Mouse (Mus musculus) myocyte (in vitro differentiated cells): ENCODE results near the gene Smad1. TPM values are rescaled to one million over a fixed set of nuclear protein-coding genes. Genes with fewer than 3 reads are reported as not detected.

Experiments
- H3K27me3 ChIP-seq: one replicate; pipeline ENCODE4 v1.6.1; 2011; ENCODE audit not compliant: control insufficient read depth, insufficient read depth, insufficient read length
- H3K36me3 ChIP-seq: one replicate; pipeline ENCODE4 v1.6.1; 2011; ENCODE audit not compliant: control insufficient read depth, insufficient read depth
- H3K4me2 ChIP-seq: one replicate; pipeline ENCODE4 v1.6.1; 2011; ENCODE audit warnings: low read depth, control low read depth
- H3K4me3 ChIP-seq: one replicate; pipeline ENCODE4 v1.5.1; 2011; ENCODE audit warnings: mild to moderate bottlenecking, control low read depth, moderate library complexity
- H3K79me2 ChIP-seq: one replicate; pipeline ENCODE4 v1.6.1; 2011; ENCODE audit not compliant: control insufficient read depth, insufficient read depth
- H3ac ChIP-seq: one replicate; pipeline ENCODE4 v1.6.1; 2011; ENCODE audit not compliant: control insufficient read depth, insufficient read length
- CEBPB ChIP-seq: IDR thresholded peaks from 2 replicates; pipeline ENCODE4 v1.6.1; 2011; ENCODE audit warnings: mild to moderate bottlenecking, moderate library complexity; ENCODE audit not compliant: poor library complexity, insufficient read depth, severe bottlenecking
- E2F4 ChIP-seq: IDR thresholded peaks from one replicate; pipeline ENCODE4 v1.6.1; 2011; ENCODE audit warnings: mild to moderate bottlenecking, control low read depth, moderate library complexity; ENCODE audit not compliant: insufficient read depth
- MAX ChIP-seq: IDR thresholded peaks from one replicate; pipeline ENCODE4 v1.6.1; 2011; ENCODE audit warnings: low read depth, mild to moderate bottlenecking, control low read depth
- MYOD1 ChIP-seq, 3 experiments: IDR thresholded peaks; one replicate each; pipeline ENCODE4 v1.6.1; 2011; ENCODE audit warnings: control low read depth in 2 of 3, low read depth in 2 of 3, mild to moderate bottlenecking in 2 of 3, moderate library complexity in 1 of 3; ENCODE audit not compliant: insufficient read length in 2 of 3, control insufficient read depth in 1 of 3
- MYOG ChIP-seq, 3 experiments: IDR thresholded peaks; one replicate each; pipeline ENCODE4 v1.6.1; 2011; ENCODE audit warnings: control low read depth in 2 of 3, low read depth in 2 of 3, mild to moderate bottlenecking in 2 of 3; ENCODE audit not compliant: insufficient read length in 2 of 3, control insufficient read depth in 1 of 3, insufficient read depth in 1 of 3
- POLR2A ChIP-seq: IDR thresholded peaks from one replicate; pipeline ENCODE4 v1.6.1; 2011; ENCODE audit warnings: low read depth, mild to moderate bottlenecking, control low read depth, moderate library complexity; ENCODE audit not compliant: insufficient read length
- POLR2AphosphoS2 ChIP-seq: IDR thresholded peaks from one replicate; pipeline ENCODE4 v1.6.1; 2011; ENCODE audit warnings: low read depth, control low read depth; ENCODE audit not compliant: insufficient read length
- REST ChIP-seq: IDR thresholded peaks from one replicate; pipeline ENCODE4 v1.6.1; 2011; ENCODE audit warnings: mild to moderate bottlenecking, control low read depth, moderate library complexity; ENCODE audit not compliant: insufficient read depth, insufficient read length
- SRF ChIP-seq: IDR thresholded peaks from one replicate; pipeline ENCODE4 v1.6.1; 2011; ENCODE audit warnings: low read depth; ENCODE audit not compliant: control insufficient read depth, insufficient read length
- TCF12 ChIP-seq: IDR thresholded peaks from one replicate; pipeline ENCODE4 v1.6.1; 2011; ENCODE audit warnings: mild to moderate bottlenecking, control low read depth; ENCODE audit not compliant: poor library complexity, insufficient read depth, severe bottlenecking
- TCF3 ChIP-seq: IDR thresholded peaks from one replicate; pipeline ENCODE4 v1.6.1; 2011; ENCODE audit warnings: low read depth, control low read depth; ENCODE audit not compliant: insufficient read length
- USF1 ChIP-seq: IDR thresholded peaks from one replicate; pipeline ENCODE4 v1.6.1; 2011; ENCODE audit warnings: low read depth, mild to moderate bottlenecking, control low read depth, moderate library complexity
- polyA plus RNA-seq: library from polyadenylated mRNA; unstranded; fragments of >200 nt; fragmentation: generic; extraction: Trizol; gene quantifications from one replicate; pipeline ENCODE4 v1.2.1, GENCODE M21; 2012; ENCODE audit warnings: missing spikeins

Smad1 gene
- polyA plus RNA-seq, 1 experiment = 9.5 TPM

DNA sequence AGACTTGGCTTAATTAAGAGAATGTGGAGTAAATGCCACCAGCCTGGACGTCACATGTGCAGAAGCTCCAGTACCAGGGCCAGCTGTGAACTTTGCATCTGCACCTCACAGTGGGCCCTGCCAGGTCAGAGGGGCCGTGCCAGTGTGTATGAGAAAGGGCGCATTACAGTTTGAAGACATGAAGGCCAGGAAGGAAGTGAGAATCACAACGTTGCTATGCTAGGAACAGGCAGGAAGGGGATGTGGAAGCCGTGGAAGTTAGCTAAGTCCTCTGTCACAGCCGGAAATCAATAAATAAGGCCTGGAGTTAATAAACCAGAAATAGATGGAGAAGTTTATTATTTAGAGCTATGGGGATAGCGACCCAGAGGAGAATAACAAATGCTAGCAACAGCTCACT, 76.2 kb downstream of the Smad1 start:
- H3K79me2 ChIP-seq = no peaks in the 10 kb centered on the region
- H3K4me2 ChIP-seq = no peak overlapping the region
- peaks cover 12% of the 10 kb centered on the region for H3K27me3 ChIP-seq
- no peak overlapping the region for H3ac ChIP-seq
- H3K4me3 ChIP-seq = no peak overlapping the region
- no peak for TF ChIP-seq POLR2A
- no peak for TF ChIP-seq POLR2AphosphoS2
- no peak for TF ChIP-seq TCF3
- no peak for TF ChIP-seq MYOD1 (IDR thresholded peaks at IDR 0.05; ENCODE audit: control insufficient read depth in 1 of 3, insufficient read length in 2 of 3, low read depth in 2 of 3)
- TF ChIP-seq CEBPB = no peak
- no peak for TF ChIP-seq E2F4
- TF ChIP-seq USF1 = no peak
- TF ChIP-seq MAX = no peak
- no peak for TF ChIP-seq REST
- no peak for TF ChIP-seq TCF12
- H3K36me3 ChIP-seq = no peaks in the 10 kb centered on the region

DNA sequence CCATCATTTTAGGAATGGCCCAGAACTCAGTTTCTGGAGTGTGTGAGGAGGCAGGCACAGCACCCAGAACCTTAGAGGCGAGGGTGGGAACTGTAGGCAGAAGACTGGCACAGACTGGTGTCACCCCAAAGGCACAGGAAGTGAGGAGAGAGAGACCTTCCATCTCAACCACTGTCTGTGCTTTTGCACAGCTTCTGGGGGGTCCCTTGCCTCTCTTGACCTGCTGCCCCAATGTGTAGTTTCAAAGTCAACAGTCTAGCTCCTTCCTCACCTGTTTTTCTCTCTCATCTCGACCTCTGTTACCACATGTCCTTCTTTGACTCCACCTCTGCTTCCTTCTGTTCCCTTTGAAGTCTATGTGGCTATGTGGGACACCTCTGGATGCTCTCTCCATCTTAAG, 88.5 kb downstream of the Smad1 start:
- TF ChIP-seq SRF (no peak), TCF3 (no peak), REST (no peak), MYOD1 (IDR thresholded peaks at IDR 0.05; ENCODE audit: control insufficient read depth in 1 of 3, insufficient read length in 2 of 3, low read depth in 2 of 3) (no peak), POLR2AphosphoS2 (no peak), TCF12 (no peak), MAX (no peak), USF1 (no peak), POLR2A (no peak), MYOG (IDR thresholded peaks at IDR 0.05; ENCODE audit: control insufficient read depth in 1 of 3, insufficient read depth in 1 of 3, insufficient read length in 2 of 3, low read depth in 2 of 3) (no peak)
- H3K79me2 ChIP-seq = no peaks in the 10 kb centered on the region

DNA sequence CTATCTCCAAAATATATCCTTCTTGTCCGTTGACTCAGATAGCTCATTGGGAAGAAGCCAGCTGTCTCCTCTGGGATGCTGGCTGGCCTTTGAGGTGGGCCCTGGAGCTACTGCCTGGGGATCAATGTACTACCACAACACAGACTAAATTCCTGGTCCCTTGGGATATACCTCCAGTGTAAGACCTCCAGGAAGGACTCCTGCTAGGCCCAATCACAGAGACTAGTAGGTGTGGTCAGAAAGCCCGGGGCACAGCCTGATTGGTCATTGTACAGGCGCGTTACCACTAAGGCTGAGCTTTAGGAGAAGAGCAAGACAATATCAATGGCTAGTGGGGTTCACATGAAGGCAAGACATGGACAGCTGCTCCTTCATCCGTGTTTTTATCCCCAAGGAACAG, 93.4 kb downstream of the Smad1 start:
- no peak overlapping the region for H3K4me3 ChIP-seq
- H3K36me3 ChIP-seq = no peaks in the 10 kb centered on the region
- no peak for TF ChIP-seq TCF3
- no peak for TF ChIP-seq POLR2A
- no peak for TF ChIP-seq E2F4
- no peak for TF ChIP-seq MYOD1 (IDR thresholded peaks at IDR 0.05; ENCODE audit: control insufficient read depth in 1 of 3, insufficient read length in 2 of 3, low read depth in 2 of 3)
- no peaks in the 10 kb centered on the region for H3K27me3 ChIP-seq
- H3ac ChIP-seq = no peak overlapping the region
- no peak overlapping the region for H3K4me2 ChIP-seq
- no peaks in the 10 kb centered on the region for H3K79me2 ChIP-seq

More for the DNA sequence above, 88.5 kb downstream of the Smad1 start:
- no peak overlapping the region for H3ac ChIP-seq
- no peaks in the 10 kb centered on the region for H3K27me3 ChIP-seq
- no peak overlapping the region for H3K4me3 ChIP-seq
- no peak overlapping the region for H3K4me2 ChIP-seq
- H3K36me3 ChIP-seq = no peaks in the 10 kb centered on the region

DNA sequence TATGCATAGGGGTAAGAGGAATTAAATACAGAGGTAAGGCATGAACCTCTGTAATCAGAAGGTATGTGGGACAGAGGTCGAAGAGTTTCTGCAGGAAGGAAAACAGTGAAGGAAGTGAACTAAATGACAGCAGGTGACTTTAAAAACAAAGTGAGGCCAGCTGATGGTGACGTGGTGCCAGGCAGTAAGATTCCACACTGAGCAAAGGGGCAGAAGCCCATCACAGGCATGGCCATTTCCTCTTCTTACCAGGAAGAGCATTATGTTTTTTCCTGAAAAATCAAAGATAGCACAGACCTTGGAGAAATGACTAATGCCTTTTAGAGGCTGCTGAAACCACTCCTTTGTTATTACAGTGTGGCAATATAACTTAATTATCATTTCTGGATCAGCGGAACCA, 97.8 kb downstream of the Smad1 start:
- H3K27me3 ChIP-seq = no peaks in the 10 kb centered on the region
- no peaks in the 10 kb centered on the region for H3K79me2 ChIP-seq
- H3K36me3 ChIP-seq = no peaks in the 10 kb centered on the region
- no peak overlapping the region for H3K4me3 ChIP-seq
- TF ChIP-seq MYOD1 (IDR thresholded peaks at IDR 0.05; ENCODE audit: control insufficient read depth in 1 of 3, insufficient read length in 2 of 3, low read depth in 2 of 3) (no peak), REST (no peak), E2F4 (no peak), MYOG (IDR thresholded peaks at IDR 0.05; ENCODE audit: control insufficient read depth in 1 of 3, insufficient read depth in 1 of 3, insufficient read length in 2 of 3, low read depth in 2 of 3) (no peak), TCF3 (no peak), MAX (no peak), POLR2AphosphoS2 (no peak), SRF (no peak), USF1 (no peak), TCF12 (no peak), POLR2A (no peak), CEBPB (no peak)
- no peak overlapping the region for H3ac ChIP-seq
- no peak overlapping the region for H3K4me2 ChIP-seq

DNA sequence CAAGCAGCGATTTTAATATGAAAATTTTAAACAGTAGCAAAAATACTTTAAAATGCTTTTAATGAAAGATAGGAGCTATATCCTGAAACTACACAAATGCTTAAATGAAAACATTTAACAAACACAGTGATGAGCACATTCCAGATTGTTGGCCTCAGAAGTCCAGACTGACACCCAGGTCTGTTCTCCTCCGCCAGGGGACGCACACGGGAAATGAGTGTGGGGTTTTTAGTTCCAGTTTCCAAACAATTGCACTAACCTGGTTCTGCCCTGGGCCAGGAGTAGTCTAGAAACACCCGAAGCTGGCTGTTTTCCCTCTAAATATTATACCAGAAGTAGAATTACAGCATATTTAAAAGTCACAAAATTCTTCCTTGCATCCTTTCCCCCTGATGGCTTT, 99.6 kb downstream of the Smad1 start:
- Histone ChIP-seq H3ac (no peak overlapping the region), H3K79me2 (no peaks in the 10 kb centered on the region), H3K4me2 (no peak overlapping the region), H3K4me3 (no peak overlapping the region), H3K27me3 (no peaks in the 10 kb centered on the region), H3K36me3 (no peaks in the 10 kb centered on the region)
- TF ChIP-seq TCF12 (no peak), MAX (no peak), MYOD1 (IDR thresholded peaks at IDR 0.05; ENCODE audit: control insufficient read depth in 1 of 3, insufficient read length in 2 of 3, low read depth in 2 of 3) (no peak), MYOG (IDR thresholded peaks at IDR 0.05; ENCODE audit: control insufficient read depth in 1 of 3, insufficient read depth in 1 of 3, insufficient read length in 2 of 3, low read depth in 2 of 3) (no peak), POLR2A (no peak), POLR2AphosphoS2 (no peak), USF1 (no peak)
